Mouse (Mus musculus): ENCODE measurements around the gene Neurl1a.

The Neurl1a gene

GRCm38 (mm10) chr19:47168793-47169412, 9.7 kb upstream of the Neurl1a start:
- DNase-seq, result peak; percentile 78

GRCm38 (mm10) chr19:47174515-47174914, 4.1 kb upstream of the Neurl1a start:
- no peak for DNase-seq

GRCm38 (mm10) chr19:47175472-47175871, 3.1 kb upstream of the Neurl1a start:
- no peak for DNase-seq

- DNase-seq, result no peak
These were observed 1.6 kb upstream of the Neurl1a start for GRCm38 (mm10) chr19:47176916-47177505.

- no peak for DNase-seq
These were observed 619 bp upstream of the Neurl1a start for GRCm38 (mm10) chr19:47178001-47178400.

- DNase-seq, result no peak
These were observed 721 bp downstream of the Neurl1a start for GRCm38 (mm10) chr19:47179272-47179809.

GRCm38 (mm10) chr19:47180011-47180410, 1.4 kb downstream of the Neurl1a start:
- DNase-seq, result no peak

GRCm38 (mm10) chr19:47184221-47184620, 5.6 kb downstream of the Neurl1a start:
- no peak for DNase-seq

- no peak for DNase-seq
These were observed 6.1 kb downstream of the Neurl1a start for GRCm38 (mm10) chr19:47184736-47185135.

GRCm38 (mm10) chr19:47186514-47187275, 8.1 kb downstream of the Neurl1a start:
- no peak for DNase-seq

- no peak for DNase-seq
These were observed 10.0 kb downstream of the Neurl1a start for GRCm38 (mm10) chr19:47188515-47189128.

GRCm38 (mm10) chr19:47192158-47192557, 13.5 kb downstream of the Neurl1a start:
- DNase-seq, result no peak

- DNase-seq, result no peak
These were observed 20.2 kb downstream of the Neurl1a start for GRCm38 (mm10) chr19:47198671-47199350.

GRCm38 (mm10) chr19:47201972-47202371, 23.4 kb downstream of the Neurl1a start:
- DNase-seq, result no peak

GRCm38 (mm10) chr19:47202429-47202828, 23.8 kb downstream of the Neurl1a start:
- no peak for DNase-seq

GRCm38 (mm10) chr19:47203042-47203441, 24.4 kb downstream of the Neurl1a start:
- no peak for DNase-seq

GRCm38 (mm10) chr19:47204653-47205052, 26.0 kb downstream of the Neurl1a start:
- DNase-seq, result no peak

- DNase-seq, result no peak
These were observed 27.5 kb downstream of the Neurl1a start for GRCm38 (mm10) chr19:47206126-47206525.

- DNase-seq, result no peak
These were observed 31.8 kb downstream of the Neurl1a start for GRCm38 (mm10) chr19:47210432-47210831.

GRCm38 (mm10) chr19:47211609-47212312, 33.1 kb downstream of the Neurl1a start:
- DNase-seq, result no peak

- DNase-seq, result no peak
These were observed 33.8 kb downstream of the Neurl1a start for GRCm38 (mm10) chr19:47212401-47212800.

- no peak for DNase-seq
These were observed 34.9 kb downstream of the Neurl1a start for GRCm38 (mm10) chr19:47213470-47213869.
